Mouse (Mus musculus) liver, postnatal 0 days (tissue): ENCODE measurements around the gene Mrpl48.

Experiments
- CTCF ChIP-seq: sonication (generic); IDR thresholded peaks from 2 replicates; pipeline ENCODE4 v1.5.1; 2016; ENCODE audit warnings: antibody characterized with exemption, low read depth
- EP300 ChIP-seq: IDR thresholded peaks from 2 replicates; pipeline ENCODE4 v1.6.1; 2016; ENCODE audit warnings: antibody characterized with exemption, low read depth, mild to moderate bottlenecking

DNA sequence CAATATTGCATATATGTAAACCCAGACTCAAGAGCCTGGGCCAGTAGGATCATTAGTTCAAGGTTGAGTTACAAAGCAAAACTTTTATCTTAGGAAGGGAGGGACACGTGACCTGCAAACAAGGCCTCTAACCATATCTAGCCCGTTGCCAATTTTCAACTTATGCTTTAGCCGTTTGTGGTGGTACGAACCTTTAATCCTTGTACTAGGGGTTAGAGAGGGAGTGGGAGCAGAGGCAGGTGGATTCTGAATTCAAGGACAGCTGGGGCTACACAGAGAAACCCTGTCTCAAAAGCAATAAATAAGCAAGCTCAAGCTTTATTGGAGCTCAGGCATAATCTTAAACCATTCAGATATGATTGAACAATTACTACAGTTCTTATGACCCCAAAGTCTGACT lies 34.3 kb upstream of the Mrpl48 start:
- TF ChIP-seq CTCF: no peak
- no peak for TF ChIP-seq EP300
